Mouse (Mus musculus) MEL (cell line): ENCODE data around the gene Vmn2r94.

ENCODE experiments used
- CTCF ChIP-seq, 3 experiments: IDR thresholded peaks in 2 of 3; conservative IDR thresholded peaks in 1 of 3; 2 replicates each; pipeline ENCODE4 v1.5.1; 2011 to 2012; ENCODE audit warnings: low read length in 3 of 3, low read depth in 2 of 3, mild to moderate bottlenecking in 2 of 3, improper control_type of control experiment in 1 of 3, inconsistent platforms in 1 of 3, mixed read lengths in 1 of 3, moderate library complexity in 1 of 3; ENCODE audit not compliant: control insufficient read depth in 1 of 3, insufficient read depth in 1 of 3, poor library complexity in 1 of 3, severe bottlenecking in 1 of 3
- MXI1 ChIP-seq: IDR thresholded peaks from 2 replicates; pipeline ENCODE4 v1.6.1; 2011; ENCODE audit warnings: mild to moderate bottlenecking, low read depth, low read length, improper control_type of control experiment
- POLR2A ChIP-seq, 2 experiments: IDR thresholded peaks; 2 replicates each; pipeline ENCODE4 v1.6.1; 2011 to 2012; ENCODE audit warnings: low read length in 2 of 2, mild to moderate bottlenecking in 2 of 2, control low read depth in 1 of 2, improper control_type of control experiment in 1 of 2, low read depth in 1 of 2, moderate library complexity in 1 of 2; ENCODE audit not compliant: control insufficient read depth in 1 of 2, insufficient read depth in 1 of 2, poor library complexity in 1 of 2

- no peak for TF ChIP-seq CTCF (IDR thresholded peaks at IDR 0.05 in 2 of 3, conservative IDR thresholded peaks at IDR 0.05 in 1 of 3; ENCODE audit: control insufficient read depth in 1 of 3, insufficient read depth in 1 of 3, low read depth in 2 of 3, low read length in 3 of 3, poor library complexity in 1 of 3, severe bottlenecking in 1 of 3)
- no peak for TF ChIP-seq MXI1
- no peak for TF ChIP-seq POLR2A (IDR thresholded peaks at IDR 0.05; ENCODE audit: control insufficient read depth in 1 of 2, insufficient read depth in 1 of 2, low read depth in 1 of 2, low read length in 2 of 2, poor library complexity in 1 of 2)
Measured at GRCm38 (mm10) chr17:18297799-18298198, 20.2 kb upstream of the Vmn2r94 start, which contains the start of gene Vmn2r93.
